Mouse (Mus musculus) liver (tissue): ENCODE data around the gene H2al1h.
"Not testable (repeated sequence)": the region's sequence is repeated elsewhere in the genome, so short reads cannot be mapped to it uniquely, and the experiment has no call there.

ENCODE experiments used
- DNase-seq: peaks from one replicate; pipeline ENCODE4 v3.0.0-alpha.2; 2020; ENCODE audit warnings: mixed read lengths

The H2al1h gene

GRCm38 (mm10) chrX:11321192-11321591 lies at the start of gene H2al1h:
TSS of gene H2al1h (plus strand) at chrX:11321492.
- not testable (repeated sequence) for DNase-seq

GRCm38 (mm10) chrX:11273190-11273589 lies 48.1 kb upstream of the H2al1h start:
- DNase-seq: no peak

GRCm38 (mm10) chrX:11277083-11277482 lies 44.2 kb upstream of the H2al1h start:
- no peak for DNase-seq

- no peak for DNase-seq
These were observed 40.6 kb upstream of the H2al1h start for GRCm38 (mm10) chrX:11280741-11281140.

GRCm38 (mm10) chrX:11288306-11288882 lies 32.9 kb upstream of the H2al1h start:
- no peak for DNase-seq

- DNase-seq: no peak
These were observed 32.0 kb upstream of the H2al1h start for GRCm38 (mm10) chrX:11289244-11289643.

- not testable (repeated sequence) for DNase-seq
These were observed 22.3 kb upstream of the H2al1h start, which contains the start of gene H2al1a for GRCm38 (mm10) chrX:11298957-11299356. TSS of gene H2al1a (plus strand) at chrX:11299257.

GRCm38 (mm10) chrX:11302132-11302531 lies 19.2 kb upstream of the H2al1h start, which contains the start of gene H2al1b:
TSS of gene H2al1b (plus strand) at chrX:11302432.
- not testable (repeated sequence) for DNase-seq

GRCm38 (mm10) chrX:11305355-11305754 lies 15.9 kb upstream of the H2al1h start, which contains the start of gene H2al1c:
TSS of gene H2al1c (plus strand) at chrX:11305655.
- not testable (repeated sequence) for DNase-seq

- DNase-seq: not testable (repeated sequence)
These were observed 12.8 kb upstream of the H2al1h start, which contains the start of gene H2al1d for GRCm38 (mm10) chrX:11308524-11308923. TSS of gene H2al1d (plus strand) at chrX:11308824.

- DNase-seq: not testable (repeated sequence)
These were observed 9.7 kb upstream of the H2al1h start, which contains the start of gene H2al1e for GRCm38 (mm10) chrX:11311634-11312033. TSS of gene H2al1e (plus strand) at chrX:11311934.

GRCm38 (mm10) chrX:11314858-11315257 lies 6.4 kb upstream of the H2al1h start, which contains the start of gene H2al1f:
TSS of gene H2al1f (plus strand) at chrX:11315158.
- not testable (repeated sequence) for DNase-seq

GRCm38 (mm10) chrX:11317956-11318355 lies 3.3 kb upstream of the H2al1h start, which contains the start of gene H2al1g:
TSS of gene H2al1g (plus strand) at chrX:11318256.
- DNase-seq: not testable (repeated sequence)

- not testable (repeated sequence) for DNase-seq
These were observed 3.1 kb downstream of the H2al1h start, which contains the start of gene H2al1i for GRCm38 (mm10) chrX:11324359-11324758. TSS of gene H2al1i (plus strand) at chrX:11324659.

GRCm38 (mm10) chrX:11327522-11327921 lies 6.2 kb downstream of the H2al1h start, which contains the start of gene H2al1j:
TSS of gene H2al1j (plus strand) at chrX:11327822.
- not testable (repeated sequence) for DNase-seq

- DNase-seq: no peak
These were observed 24.5 kb downstream of the H2al1h start for GRCm38 (mm10) chrX:11345762-11346161.

GRCm38 (mm10) chrX:11346756-11347155 lies 25.5 kb downstream of the H2al1h start:
- DNase-seq: no peak

GRCm38 (mm10) chrX:11360823-11361222 lies 39.5 kb downstream of the H2al1h start:
- no peak for DNase-seq

- no peak for DNase-seq
These were observed 40.0 kb downstream of the H2al1h start for GRCm38 (mm10) chrX:11361261-11361660.

GRCm38 (mm10) chrX:11363890-11364289 lies 42.6 kb downstream of the H2al1h start:
- no peak for DNase-seq

GRCm38 (mm10) chrX:11365151-11365550 lies 43.9 kb downstream of the H2al1h start:
- DNase-seq: no peak
